Mouse (Mus musculus): ENCODE data around the gene Slc35e3. TPM values are rescaled to one million over a fixed set of nuclear protein-coding genes. Genes with fewer than 3 reads are reported as not detected.
"Not testable (repeated sequence)": the region's sequence is repeated elsewhere in the genome, so short reads cannot be mapped to it uniquely, and the experiment has no call there.

The Slc35e3 gene
- polyA plus RNA-seq, 1 experiment from 2014 or later: 8.5 TPM

DNA sequence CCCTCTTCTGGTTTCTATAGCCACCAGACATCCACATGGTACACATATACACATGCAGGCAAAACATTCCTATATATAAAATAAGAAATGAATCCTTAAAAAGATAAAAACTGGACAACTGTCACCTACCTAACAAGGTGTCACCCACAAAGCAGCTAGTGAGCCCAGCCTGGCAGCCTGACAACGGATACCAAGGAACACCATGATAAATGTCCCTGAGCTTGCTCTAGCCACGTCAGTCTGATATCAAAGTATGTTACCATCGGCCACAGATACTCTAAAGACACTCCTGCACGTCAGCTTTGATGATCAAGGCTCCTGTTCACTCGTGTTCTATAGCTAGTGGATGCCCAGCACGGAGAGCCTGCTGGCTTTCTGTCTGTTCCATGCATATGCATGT is 39.7 kb downstream of the Slc35e3 start:
- no peak overlapping the region for H3K4me2 ChIP-seq (ENCODE audit: low read depth, low read length)
- peaks cover 17% of the 10 kb centered on the region for H3K36me3 ChIP-seq (ENCODE audit: control insufficient read depth, insufficient read depth, low read length)
- peaks cover 7% of the 10 kb centered on the region for H3K4me1 ChIP-seq (ENCODE audit: control insufficient read depth, insufficient read depth, low read length)
- no peak for ATAC-seq
- 86% methylated on average over 6 of the region's 6 CpGs for WGBS
- no peak overlapping the region for H3K9ac ChIP-seq (ENCODE audit: low read depth, low read length)
- H3K4me3 ChIP-seq (ENCODE audit: low read length): no peak overlapping the region
- no peak overlapping the region for H3K27ac ChIP-seq (ENCODE audit: low read length)
- H3K9me3 ChIP-seq (ENCODE audit: control insufficient read depth, low read length): no peaks in the 10 kb centered on the region
- H3K27me3 ChIP-seq (replicated peaks; ENCODE audit: control insufficient read depth, insufficient read depth, low read length): no peaks in the 10 kb centered on the region

DNA sequence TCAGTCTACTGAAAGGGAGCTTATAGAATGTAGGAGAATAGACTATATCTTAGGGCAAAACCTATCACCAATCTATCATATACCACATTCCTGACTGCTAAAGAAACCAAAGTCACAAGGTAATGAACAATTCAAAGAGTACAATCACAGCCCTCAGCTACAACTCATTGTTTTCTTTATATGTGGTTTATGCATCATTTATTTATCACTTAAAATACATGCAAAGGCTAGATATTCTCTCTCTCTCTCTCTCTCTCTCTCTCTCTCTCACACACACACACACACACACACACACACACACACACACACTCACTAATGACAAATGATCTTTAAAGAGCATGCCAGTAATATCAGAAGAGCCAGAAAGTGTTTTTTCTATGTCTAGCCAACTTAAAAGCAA is 40.4 kb downstream of the Slc35e3 start:
- no peak overlapping the region for H3K9ac ChIP-seq (ENCODE audit: low read depth, low read length)
- H3K9me3 ChIP-seq (ENCODE audit: control insufficient read depth, low read length): no peaks in the 10 kb centered on the region
- no peak for ATAC-seq
- no peak overlapping the region for H3K27ac ChIP-seq (ENCODE audit: low read length)
- H3K27me3 ChIP-seq (replicated peaks; ENCODE audit: control insufficient read depth, insufficient read depth, low read length): no peaks in the 10 kb centered on the region
- H3K4me2 ChIP-seq (ENCODE audit: low read depth, low read length): no peak overlapping the region
- H3K4me3 ChIP-seq (ENCODE audit: low read length): no peak overlapping the region
- peaks cover 19% of the 10 kb centered on the region for H3K36me3 ChIP-seq (ENCODE audit: control insufficient read depth, insufficient read depth, low read length)
- H3K4me1 ChIP-seq (ENCODE audit: control insufficient read depth, insufficient read depth, low read length): peaks cover 7% of the 10 kb centered on the region

DNA sequence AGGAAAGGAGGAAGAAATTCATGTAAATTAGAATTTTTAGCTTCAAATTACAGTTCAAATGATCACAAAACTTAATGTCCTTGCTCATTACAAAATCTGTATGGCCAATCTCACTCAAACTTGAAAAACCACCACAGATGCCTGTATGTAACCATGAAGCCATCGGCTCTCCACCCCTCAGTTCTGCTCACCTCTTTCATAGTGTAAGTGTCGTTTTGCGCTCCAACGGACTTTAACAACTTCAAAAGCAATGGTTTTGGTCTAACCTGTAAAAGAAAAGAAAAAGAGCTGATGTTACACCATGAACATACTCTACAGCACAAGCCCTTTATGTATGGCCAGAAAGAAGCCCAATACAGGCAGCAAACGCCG is 41.2 kb downstream of the Slc35e3 start:
- Histone ChIP-seq H3K4me3 (ENCODE audit: low read length) (no peak overlapping the region), H3K27ac (ENCODE audit: low read length) (no peak overlapping the region), H3K9me3 (ENCODE audit: control insufficient read depth, low read length) (no peaks in the 10 kb centered on the region), H3K4me1 (ENCODE audit: control insufficient read depth, insufficient read depth, low read length) (peaks cover 7% of the 10 kb centered on the region), H3K27me3 (replicated peaks; ENCODE audit: control insufficient read depth, insufficient read depth, low read length) (no peaks in the 10 kb centered on the region), H3K9ac (ENCODE audit: low read depth, low read length) (no peak overlapping the region), H3K4me2 (ENCODE audit: low read depth, low read length) (no peak overlapping the region), H3K36me3 (ENCODE audit: control insufficient read depth, insufficient read depth, low read length) (peaks cover 26% of the 10 kb centered on the region)
- ATAC-seq: no peak
- 97% methylated on average over 6 of the region's 6 CpGs for WGBS

DNA sequence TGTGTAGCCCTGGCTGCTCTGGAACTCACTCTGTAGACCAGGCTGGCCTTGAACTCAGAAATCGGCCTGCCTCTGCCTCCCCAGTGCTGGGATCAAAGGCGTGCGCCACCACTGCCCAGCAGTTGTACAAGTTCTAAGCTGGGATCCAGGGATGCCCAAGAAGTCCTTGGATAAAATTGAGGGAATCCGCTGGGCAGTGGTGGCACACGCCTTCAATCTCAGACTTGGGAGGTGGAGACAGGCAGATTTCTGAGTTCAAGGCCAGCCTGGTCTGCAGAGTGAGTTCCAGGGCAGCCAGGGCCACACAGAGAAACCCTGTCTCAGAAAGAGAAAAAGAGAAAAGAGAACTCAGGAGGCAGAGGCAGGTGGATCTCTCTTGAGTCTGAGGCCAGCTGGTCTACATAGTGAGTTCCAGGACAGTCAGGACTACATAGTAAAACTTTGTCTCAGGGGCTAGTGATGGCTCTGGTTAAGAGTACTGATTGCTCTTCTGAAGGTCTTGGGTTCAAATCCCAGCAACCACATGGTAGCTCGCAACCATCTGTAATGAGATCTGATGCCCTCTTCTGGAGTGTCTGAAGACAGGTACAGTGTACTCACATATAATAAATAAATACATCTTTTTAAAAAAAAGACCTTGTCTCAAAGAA is 41.7 kb downstream of the Slc35e3 start:
- WGBS: 97% methylated on average over 6 of the region's 6 CpGs
- H3K27ac ChIP-seq (ENCODE audit: low read length); ATAC-seq; H3K9ac ChIP-seq (ENCODE audit: low read depth, low read length); H3K9me3 ChIP-seq (ENCODE audit: control insufficient read depth, low read length); H3K4me2 ChIP-seq (ENCODE audit: low read depth, low read length); H3K27me3 ChIP-seq (replicated peaks; ENCODE audit: control insufficient read depth, insufficient read depth, low read length); H3K4me1 ChIP-seq (ENCODE audit: control insufficient read depth, insufficient read depth, low read length); H3K4me3 ChIP-seq (ENCODE audit: low read length): not testable (repeated sequence)
- peaks cover 31% of the 10 kb centered on the region for H3K36me3 ChIP-seq (ENCODE audit: control insufficient read depth, insufficient read depth, low read length)

DNA sequence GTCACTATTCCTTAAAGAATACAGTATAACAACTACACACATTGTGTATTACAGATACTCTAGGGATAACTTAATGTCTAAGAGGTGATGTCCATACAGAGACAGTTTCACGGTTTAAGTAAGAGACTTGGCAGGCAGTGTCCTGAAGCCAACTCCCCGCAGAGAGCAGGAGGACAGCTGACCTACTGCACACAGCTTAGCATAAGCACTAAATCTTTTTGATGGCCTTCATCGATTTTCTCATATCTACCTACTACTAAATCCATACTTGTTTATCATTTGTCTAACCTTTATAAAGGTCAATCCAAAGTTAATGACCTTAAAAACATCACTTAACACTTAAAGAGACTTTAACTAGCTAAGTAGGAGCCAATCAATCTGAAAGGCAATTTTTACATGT is 42.7 kb downstream of the Slc35e3 start:
- H3K27ac ChIP-seq (ENCODE audit: low read length): no peak overlapping the region
- H3K27me3 ChIP-seq (replicated peaks; ENCODE audit: control insufficient read depth, insufficient read depth, low read length): no peaks in the 10 kb centered on the region
- H3K9ac ChIP-seq (ENCODE audit: low read depth, low read length): no peak overlapping the region
- no peaks in the 10 kb centered on the region for H3K4me1 ChIP-seq (ENCODE audit: control insufficient read depth, insufficient read depth, low read length)
- no peaks in the 10 kb centered on the region for H3K9me3 ChIP-seq (ENCODE audit: control insufficient read depth, low read length)
- ATAC-seq: no peak
- no peak overlapping the region for H3K4me2 ChIP-seq (ENCODE audit: low read depth, low read length)
- peaks cover 37% of the 10 kb centered on the region for H3K36me3 ChIP-seq (ENCODE audit: control insufficient read depth, insufficient read depth, low read length)
- no peak overlapping the region for H3K4me3 ChIP-seq (ENCODE audit: low read length)
- WGBS: 80% methylated on average over 3 of the region's 3 CpGs

DNA sequence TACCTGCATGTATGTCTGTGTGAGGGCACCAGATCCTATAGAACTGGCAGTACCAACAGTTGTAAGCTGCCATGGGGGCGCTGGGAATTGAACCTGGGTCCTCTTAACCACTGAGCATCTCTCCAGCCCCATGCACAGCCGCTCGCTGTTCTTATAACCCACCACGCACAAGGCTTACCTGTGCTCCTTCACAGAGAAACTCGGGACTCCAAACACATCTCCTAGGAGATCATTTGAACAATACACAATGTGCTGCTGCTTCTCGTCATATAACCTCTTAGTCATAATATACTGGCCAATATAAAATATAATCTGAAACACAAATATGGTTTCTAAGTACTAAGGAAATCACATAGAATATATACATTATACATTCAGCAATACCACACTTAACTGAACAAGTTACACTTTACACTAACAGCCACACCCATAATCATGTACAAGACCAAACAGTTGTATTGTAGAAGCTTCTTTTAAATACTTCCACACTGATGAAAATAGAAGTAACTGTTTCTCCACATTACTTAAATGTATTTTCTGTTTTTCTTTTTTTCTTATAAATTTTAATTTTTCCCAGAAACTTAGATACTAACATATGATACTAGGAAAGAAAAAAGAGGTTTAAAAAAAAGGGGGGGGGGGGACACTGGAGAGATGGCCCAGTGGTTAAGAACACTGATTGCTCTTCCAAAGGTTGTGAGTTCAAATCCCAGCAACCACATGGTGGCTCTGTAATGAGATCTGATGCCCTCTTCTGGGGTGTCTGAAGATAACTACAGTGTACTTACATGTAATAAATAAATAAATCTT is 43.9 kb downstream of the Slc35e3 start:
- no peaks in the 10 kb centered on the region for H3K27me3 ChIP-seq (replicated peaks; ENCODE audit: control insufficient read depth, insufficient read depth, low read length)
- H3K4me3 ChIP-seq (ENCODE audit: low read length): no peak overlapping the region
- no peak overlapping the region for H3K4me2 ChIP-seq (ENCODE audit: low read depth, low read length)
- H3K9ac ChIP-seq (ENCODE audit: low read depth, low read length): no peak overlapping the region
- no peak overlapping the region for H3K27ac ChIP-seq (ENCODE audit: low read length)
- no peak for ATAC-seq
- H3K4me1 ChIP-seq (ENCODE audit: control insufficient read depth, insufficient read depth, low read length): no peaks in the 10 kb centered on the region
- H3K9me3 ChIP-seq (ENCODE audit: control insufficient read depth, low read length): no peaks in the 10 kb centered on the region
- WGBS: 94% methylated on average over 6 of the region's 6 CpGs
- peaks cover 48% of the 10 kb centered on the region for H3K36me3 ChIP-seq (ENCODE audit: control insufficient read depth, insufficient read depth, low read length)

DNA sequence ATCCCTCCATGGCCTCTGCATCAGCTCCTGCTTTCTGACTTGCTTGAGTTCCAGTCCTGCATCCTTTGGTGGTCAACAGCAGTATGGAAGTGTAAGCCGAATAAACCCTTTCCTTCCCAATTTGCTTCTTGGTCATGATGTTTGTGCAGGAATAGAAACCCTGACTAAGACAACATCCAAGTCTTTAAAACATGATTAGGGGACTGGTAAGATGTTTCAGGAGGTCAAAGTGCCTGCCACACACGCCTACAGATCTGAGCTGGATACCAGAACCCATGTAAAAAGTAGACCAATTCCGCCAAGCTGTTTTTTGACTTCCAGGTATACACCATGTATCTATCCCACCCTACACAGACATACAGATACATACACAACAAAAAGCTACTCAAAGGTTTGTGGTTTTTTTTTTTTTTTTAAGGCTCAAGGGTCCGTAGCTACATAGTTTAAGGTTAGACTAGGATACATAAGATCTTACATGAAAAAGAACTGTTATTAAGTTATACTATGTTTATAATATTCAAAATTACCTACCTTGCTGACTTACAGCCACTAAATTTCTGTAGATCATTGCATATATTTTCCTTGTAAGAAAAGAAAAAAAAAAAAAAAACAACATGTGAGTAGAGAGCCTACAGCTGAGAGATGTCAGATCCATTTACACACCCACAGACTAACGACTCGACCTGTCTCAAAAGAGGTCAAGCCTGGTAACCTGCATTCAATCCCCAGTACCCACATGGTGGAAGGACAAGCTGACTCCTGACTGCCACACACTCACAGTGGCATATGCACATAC is 44.9 kb downstream of the Slc35e3 start:
- Histone ChIP-seq H3K9me3 (ENCODE audit: control insufficient read depth, low read length) (no peaks in the 10 kb centered on the region), H3K9ac (ENCODE audit: low read depth, low read length) (no peak overlapping the region), H3K27me3 (replicated peaks; ENCODE audit: control insufficient read depth, insufficient read depth, low read length) (no peaks in the 10 kb centered on the region), H3K27ac (ENCODE audit: low read length) (no peak overlapping the region), H3K4me1 (ENCODE audit: control insufficient read depth, insufficient read depth, low read length) (no peaks in the 10 kb centered on the region), H3K4me2 (ENCODE audit: low read depth, low read length) (no peak overlapping the region), H3K36me3 (ENCODE audit: control insufficient read depth, insufficient read depth, low read length) (peaks cover 47% of the 10 kb centered on the region), H3K4me3 (ENCODE audit: low read length) (no peak overlapping the region)
- no peak for ATAC-seq
- WGBS: 91% methylated on average over 6 of the region's 6 CpGs

DNA sequence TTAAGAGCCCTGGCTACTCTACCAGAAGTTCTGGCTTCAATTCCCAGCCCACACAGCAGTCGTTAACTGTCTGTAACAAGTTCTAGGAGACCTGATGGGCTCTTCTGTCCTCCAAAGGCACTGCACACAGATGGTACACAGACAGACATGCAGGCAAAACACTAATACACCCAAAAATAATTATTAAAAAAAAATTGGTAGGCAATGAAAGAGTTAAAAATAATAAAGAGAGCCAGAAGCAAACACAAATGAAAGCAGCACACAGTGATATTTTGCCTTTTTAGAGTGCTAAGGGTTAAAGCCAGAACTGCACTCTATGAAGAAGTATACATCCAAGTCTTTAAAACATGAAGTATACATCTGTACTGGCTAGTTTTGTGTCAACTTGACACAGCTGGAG is 45.7 kb downstream of the Slc35e3 start:
- Histone ChIP-seq H3K9me3 (ENCODE audit: control insufficient read depth, low read length) (no peaks in the 10 kb centered on the region), H3K27ac (ENCODE audit: low read length) (no peak overlapping the region), H3K36me3 (ENCODE audit: control insufficient read depth, insufficient read depth, low read length) (peaks cover 47% of the 10 kb centered on the region), H3K4me3 (ENCODE audit: low read length) (no peak overlapping the region), H3K9ac (ENCODE audit: low read depth, low read length) (no peak overlapping the region), H3K4me2 (ENCODE audit: low read depth, low read length) (no peak overlapping the region), H3K27me3 (replicated peaks; ENCODE audit: control insufficient read depth, insufficient read depth, low read length) (no peaks in the 10 kb centered on the region), H3K4me1 (ENCODE audit: control insufficient read depth, insufficient read depth, low read length) (no peaks in the 10 kb centered on the region)
- WGBS: 96% methylated on average over 1 of the region's 1 CpGs
- no peak for ATAC-seq

DNA sequence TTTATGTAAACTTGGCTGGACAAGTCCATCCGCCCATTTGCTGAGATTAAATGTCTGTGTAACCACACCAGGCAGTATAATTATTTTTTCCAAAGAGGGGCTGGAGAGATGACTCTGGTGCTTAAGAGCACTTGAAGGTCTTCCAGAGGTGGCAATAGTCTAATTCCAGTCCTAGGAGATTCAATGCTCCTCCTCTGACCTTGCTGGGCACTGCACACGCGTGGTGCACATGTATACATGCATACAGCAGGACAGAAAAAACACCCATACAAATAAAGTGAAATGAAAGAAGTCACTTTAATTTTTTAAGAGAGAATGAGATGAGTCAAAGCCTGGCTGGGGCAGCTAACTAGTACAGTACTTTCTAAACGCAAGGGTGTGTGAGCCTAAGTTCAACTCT is 46.3 kb downstream of the Slc35e3 start:
- ATAC-seq: no peak
- H3K36me3 ChIP-seq (ENCODE audit: control insufficient read depth, insufficient read depth, low read length): peaks cover 43% of the 10 kb centered on the region
- 96% methylated on average over 4 of the region's 4 CpGs for WGBS

More for the DNA sequence above, 46.3 kb downstream of the Slc35e3 start:
- Histone ChIP-seq H3K4me1 (ENCODE audit: control insufficient read depth, insufficient read depth, low read length) (no peaks in the 10 kb centered on the region), H3K9ac (ENCODE audit: low read depth, low read length) (no peak overlapping the region), H3K4me2 (ENCODE audit: low read depth, low read length) (no peak overlapping the region), H3K9me3 (ENCODE audit: control insufficient read depth, low read length) (no peaks in the 10 kb centered on the region), H3K27ac (ENCODE audit: low read length) (no peak overlapping the region), H3K27me3 (replicated peaks; ENCODE audit: control insufficient read depth, insufficient read depth, low read length) (no peaks in the 10 kb centered on the region), H3K4me3 (ENCODE audit: low read length) (no peak overlapping the region)

Data from intestine, embryonic 16.5 days (tissue).